Mouse (Mus musculus) ES-Bruce4 (cell line): ENCODE results near the gene Mical2.

Source experiments
- CTCF ChIP-seq: IDR thresholded peaks from one replicate; pipeline ENCODE4 v1.8.1; 2011; ENCODE audit warnings: low read depth, low read length
- EP300 ChIP-seq: IDR thresholded peaks from 2 replicates; pipeline ENCODE4 v1.6.1; 2011; ENCODE audit warnings: low read depth, low read length; ENCODE audit not compliant: insufficient read depth
- POLR2A ChIP-seq: IDR thresholded peaks from one replicate; pipeline ENCODE4 v1.8.1; 2011; ENCODE audit warnings: low read length; ENCODE audit not compliant: insufficient read depth

DNA sequence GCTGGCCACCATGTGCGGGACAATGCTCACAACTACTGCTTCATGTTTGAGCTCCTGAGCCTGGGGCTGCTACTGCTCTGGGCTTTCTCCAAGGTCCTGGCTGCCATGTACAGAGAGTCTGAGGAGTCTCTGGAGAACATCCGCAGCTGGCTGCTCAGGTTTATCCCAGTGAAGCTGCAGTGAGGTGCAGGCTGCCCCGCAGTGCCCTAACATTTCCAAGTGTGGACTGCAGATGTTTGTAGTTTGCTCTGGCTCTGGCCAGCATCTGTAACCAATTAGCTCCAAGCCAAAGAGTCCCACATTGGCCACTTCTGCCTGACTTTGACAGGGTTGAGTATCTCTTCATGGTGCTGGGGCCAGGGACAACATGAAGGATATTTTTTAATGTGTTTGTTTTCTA, 125.9 kb downstream of the Mical2 start:
- TF ChIP-seq CTCF (no peak), POLR2A (no peak), EP300 (no peak)
